Mouse (Mus musculus): ENCODE results near the gene Zfp579. TPM values are rescaled to one million over a fixed set of nuclear protein-coding genes. Genes with fewer than 3 reads are reported as not detected.

Gene Zfp579
- polyA plus RNA-seq, 1 experiment from 2014 or later: 10.5 TPM

DNA sequence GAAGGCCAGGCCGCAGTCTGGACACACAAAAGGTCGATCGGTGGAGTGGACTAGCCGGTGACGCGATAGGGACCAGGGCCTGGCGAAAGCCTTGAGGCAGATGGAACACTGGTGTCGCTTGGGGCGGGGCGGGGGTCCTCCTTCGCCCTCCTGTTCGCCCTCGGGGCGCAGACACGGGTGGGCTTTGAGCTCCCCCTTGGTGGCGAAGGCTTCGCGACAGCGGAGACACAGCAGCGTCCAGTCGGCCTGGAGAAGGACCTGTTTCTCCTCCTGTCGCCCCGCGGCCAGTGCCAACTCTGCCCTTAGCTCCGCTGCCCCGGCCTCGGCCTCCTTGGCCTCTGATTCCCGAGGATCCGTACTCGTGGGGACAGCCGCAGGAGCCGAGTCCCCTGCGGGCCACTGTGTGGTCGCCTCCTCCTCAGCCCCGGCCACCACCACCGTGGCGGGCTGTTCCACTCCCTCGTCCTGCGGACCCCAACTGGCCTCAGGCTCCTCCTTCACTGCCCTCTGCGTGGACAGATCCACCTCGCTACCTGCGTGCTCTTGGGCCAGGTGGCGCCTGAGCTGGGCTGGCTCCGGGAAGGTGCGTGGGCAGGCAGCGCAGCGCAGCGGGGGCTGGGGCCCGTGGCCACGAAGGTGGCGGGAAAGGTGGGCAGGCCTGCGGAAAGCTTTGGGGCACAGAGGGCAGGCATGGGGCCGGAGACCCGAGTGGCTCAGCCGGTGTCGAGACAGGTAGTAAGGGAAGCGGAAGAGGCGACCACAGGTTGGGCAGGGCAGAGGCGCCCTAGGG lies 1.8 kb downstream of the Zfp579 start:
- Histone ChIP-seq H3K4me2 (replicated peaks; ENCODE audit: low read depth) (no peak overlapping the region), H3K36me3 (ENCODE audit: control insufficient read depth, insufficient read depth) (peaks cover 16% of the 10 kb centered on the region; the same call in 1 of the 2 replicates), H3K9me3 (ENCODE audit: control insufficient read depth) (0 out of 2 replicates have a peak, but pooled peaks cover 3% of the 10 kb centered on the region), H3K27me3 (replicated peaks; ENCODE audit: control insufficient read depth, insufficient read depth, low read length) (no peaks in the 10 kb centered on the region), H3K9ac (ENCODE audit: low read depth, low read length) (no peak overlapping the region), H3K4me1 (replicated peaks; ENCODE audit: control insufficient read depth, insufficient read depth, low read length) (no peaks in the 10 kb centered on the region), H3K4me3 (ENCODE audit: low read depth, low read length) (no peak overlapping the region), H3K27ac (ENCODE audit: low read depth, low read length) (no peak overlapping the region)
- TF ChIP-seq CTCF (IDR thresholded peaks at IDR 0.05; ENCODE audit: low read depth): no peak
- 72% methylated on average over 59 of the region's 59 CpGs for WGBS
- ATAC-seq: no peak

DNA sequence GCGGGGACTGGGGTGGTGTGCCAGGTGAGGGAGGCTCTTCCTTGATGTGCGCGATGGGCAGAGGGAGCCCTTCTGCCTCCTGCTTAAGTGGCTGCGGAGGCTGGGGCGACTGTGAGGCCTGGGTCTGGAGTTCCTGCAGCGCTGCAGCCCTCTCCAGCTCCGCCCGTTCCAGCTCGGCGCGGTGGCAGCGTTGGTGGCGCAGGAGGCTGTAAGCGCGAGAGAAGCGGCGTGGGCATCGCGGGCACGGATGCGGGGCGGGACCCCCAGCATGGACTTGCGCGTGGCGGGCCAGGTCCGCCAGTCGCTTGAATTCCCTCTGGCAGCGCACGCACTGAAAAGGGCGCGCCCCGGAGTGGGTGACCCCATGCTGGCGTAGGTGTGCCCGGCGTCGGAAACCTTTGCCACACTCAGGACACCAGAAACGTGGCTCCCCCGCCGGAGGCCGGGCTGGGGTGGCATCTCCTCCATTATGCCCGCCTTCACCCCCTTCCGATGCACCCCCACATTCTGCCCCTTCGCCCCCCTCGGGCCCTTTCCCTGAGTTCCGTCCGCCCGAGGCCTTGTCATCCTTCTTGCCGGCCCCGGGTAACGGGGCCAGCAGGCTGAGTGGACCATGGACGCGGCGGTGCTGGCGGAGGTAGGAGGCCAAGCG lies 2.5 kb downstream of the Zfp579 start:
- 68% methylated on average over 54 of the region's 55 CpGs for WGBS
- Histone ChIP-seq H3K27ac (ENCODE audit: low read depth, low read length) (no peak overlapping the region), H3K4me3 (ENCODE audit: low read depth, low read length) (no peak overlapping the region), H3K36me3 (ENCODE audit: control insufficient read depth, insufficient read depth) (peaks cover 16% of the 10 kb centered on the region; the same call in 1 of the 2 replicates), H3K9ac (ENCODE audit: low read depth, low read length) (no peak overlapping the region), H3K27me3 (replicated peaks; ENCODE audit: control insufficient read depth, insufficient read depth, low read length) (no peaks in the 10 kb centered on the region), H3K4me2 (replicated peaks; ENCODE audit: low read depth) (no peak overlapping the region), H3K4me1 (replicated peaks; ENCODE audit: control insufficient read depth, insufficient read depth, low read length) (no peaks in the 10 kb centered on the region), H3K9me3 (ENCODE audit: control insufficient read depth) (0 out of 2 replicates have a peak, but pooled peaks cover 3% of the 10 kb centered on the region)
- TF ChIP-seq CTCF (IDR thresholded peaks at IDR 0.05; ENCODE audit: low read depth): no peak
- no peak for ATAC-seq

DNA sequence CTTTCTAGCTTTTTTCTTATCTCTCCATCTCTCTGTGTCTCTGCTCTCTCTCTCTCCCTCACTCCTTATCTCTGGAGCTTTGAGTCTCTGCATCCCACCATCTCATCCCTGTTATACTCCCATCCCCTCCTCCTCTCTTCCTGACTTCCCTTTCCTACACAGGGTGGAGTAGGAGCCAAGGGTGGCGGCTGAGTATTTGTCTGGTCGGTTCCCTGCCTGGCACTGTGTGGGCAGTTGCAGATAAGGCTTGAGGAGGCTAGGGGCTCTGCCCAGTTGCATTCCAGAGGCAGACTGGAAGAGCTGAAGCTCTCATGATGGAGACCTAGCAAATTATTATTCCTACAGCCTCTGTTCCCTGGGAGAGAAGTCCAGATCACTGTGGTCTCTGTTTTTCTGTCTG lies 7.7 kb downstream of the Zfp579 start:
- Histone ChIP-seq H3K9me3 (ENCODE audit: control insufficient read depth) (no peaks in the 10 kb centered on the region), H3K36me3 (ENCODE audit: control insufficient read depth, insufficient read depth) (peaks cover 11% of the 10 kb centered on the region; the same call in 1 of the 2 replicates), H3K9ac (ENCODE audit: low read depth, low read length) (no peak overlapping the region), H3K4me1 (replicated peaks; ENCODE audit: control insufficient read depth, insufficient read depth, low read length) (no peaks in the 10 kb centered on the region), H3K4me3 (ENCODE audit: low read depth, low read length) (no peak overlapping the region), H3K27ac (ENCODE audit: low read depth, low read length) (no peak overlapping the region), H3K4me2 (replicated peaks; ENCODE audit: low read depth) (no peak overlapping the region), H3K27me3 (replicated peaks; ENCODE audit: control insufficient read depth, insufficient read depth, low read length) (no peaks in the 10 kb centered on the region)
- no peak for TF ChIP-seq CTCF (IDR thresholded peaks at IDR 0.05; ENCODE audit: low read depth)
- 44% methylated on average over 2 of the region's 2 CpGs for WGBS
- no peak for ATAC-seq

DNA sequence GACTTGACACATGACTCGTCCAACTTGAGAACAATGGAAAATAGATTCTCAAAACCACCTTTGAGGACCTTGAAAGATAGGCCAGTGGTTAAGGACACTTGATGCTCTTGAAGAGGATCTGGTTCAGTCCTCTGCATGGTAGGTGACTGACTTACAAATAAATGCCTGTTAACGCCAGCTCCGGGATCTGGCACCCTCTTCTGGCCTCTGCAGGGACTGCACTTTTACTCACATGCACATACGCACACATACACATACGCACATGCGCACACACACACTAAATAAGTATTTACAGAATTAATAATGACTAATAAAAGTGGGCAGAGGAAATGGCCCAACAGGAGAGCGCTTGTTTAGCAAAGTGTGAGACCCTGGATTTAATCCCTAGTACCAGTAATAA lies 19.1 kb downstream of the Zfp579 start:
- no peak for ATAC-seq
- Histone ChIP-seq H3K27me3 (replicated peaks; ENCODE audit: control insufficient read depth, insufficient read depth, low read length) (no peaks in the 10 kb centered on the region), H3K36me3 (ENCODE audit: control insufficient read depth, insufficient read depth) (no peaks in the 10 kb centered on the region), H3K9ac (ENCODE audit: low read depth, low read length) (no peak overlapping the region), H3K4me3 (ENCODE audit: low read depth, low read length) (no peak overlapping the region), H3K9me3 (ENCODE audit: control insufficient read depth) (peaks cover 3% of the 10 kb centered on the region; the same call in 1 of the 2 replicates), H3K4me1 (replicated peaks; ENCODE audit: control insufficient read depth, insufficient read depth, low read length) (no peaks in the 10 kb centered on the region), H3K4me2 (replicated peaks; ENCODE audit: low read depth) (no peak overlapping the region), H3K27ac (ENCODE audit: low read depth, low read length) (no peak overlapping the region)
- TF ChIP-seq CTCF (IDR thresholded peaks at IDR 0.05; ENCODE audit: low read depth): peak; percentile 38
- WGBS: 91% methylated on average over 7 of the region's 7 CpGs

DNA sequence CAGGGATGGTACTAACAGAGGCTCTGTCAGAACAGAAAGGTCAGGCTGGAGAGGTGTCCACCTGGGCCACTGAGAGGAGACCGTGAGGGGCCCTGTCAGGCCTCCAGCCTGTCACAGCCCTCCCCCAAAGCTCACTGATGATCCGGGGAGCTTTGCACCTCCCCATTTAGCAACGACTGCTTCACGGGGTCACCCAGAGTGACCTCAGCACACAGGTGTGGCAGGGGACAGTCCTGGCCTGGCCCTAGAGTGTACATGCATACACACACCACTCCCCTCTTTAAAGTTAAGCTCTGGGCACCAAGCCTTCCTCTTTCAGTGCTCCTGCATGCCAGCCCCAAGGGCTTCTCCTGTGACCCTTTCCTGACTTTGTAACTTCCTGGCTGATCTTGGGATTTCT lies 20.5 kb downstream of the Zfp579 start:
- no peak for TF ChIP-seq CTCF (IDR thresholded peaks at IDR 0.05; ENCODE audit: low read depth)
- no peak overlapping the region for H3K9ac ChIP-seq (ENCODE audit: low read depth, low read length)
- peaks cover 3% of the 10 kb centered on the region; the same call in 1 of the 2 replicates for H3K9me3 ChIP-seq (ENCODE audit: control insufficient read depth)
- 51% methylated on average over 4 of the region's 4 CpGs for WGBS
- no peak overlapping the region for H3K4me3 ChIP-seq (ENCODE audit: low read depth, low read length)
- no peak overlapping the region for H3K27ac ChIP-seq (ENCODE audit: low read depth, low read length)
- no peak overlapping the region for H3K4me2 ChIP-seq (replicated peaks; ENCODE audit: low read depth)
- H3K36me3 ChIP-seq (ENCODE audit: control insufficient read depth, insufficient read depth): no peaks in the 10 kb centered on the region
- no peaks in the 10 kb centered on the region for H3K4me1 ChIP-seq (replicated peaks; ENCODE audit: control insufficient read depth, insufficient read depth, low read length)
- ATAC-seq: no peak
- H3K27me3 ChIP-seq (replicated peaks; ENCODE audit: control insufficient read depth, insufficient read depth, low read length): no peaks in the 10 kb centered on the region

DNA sequence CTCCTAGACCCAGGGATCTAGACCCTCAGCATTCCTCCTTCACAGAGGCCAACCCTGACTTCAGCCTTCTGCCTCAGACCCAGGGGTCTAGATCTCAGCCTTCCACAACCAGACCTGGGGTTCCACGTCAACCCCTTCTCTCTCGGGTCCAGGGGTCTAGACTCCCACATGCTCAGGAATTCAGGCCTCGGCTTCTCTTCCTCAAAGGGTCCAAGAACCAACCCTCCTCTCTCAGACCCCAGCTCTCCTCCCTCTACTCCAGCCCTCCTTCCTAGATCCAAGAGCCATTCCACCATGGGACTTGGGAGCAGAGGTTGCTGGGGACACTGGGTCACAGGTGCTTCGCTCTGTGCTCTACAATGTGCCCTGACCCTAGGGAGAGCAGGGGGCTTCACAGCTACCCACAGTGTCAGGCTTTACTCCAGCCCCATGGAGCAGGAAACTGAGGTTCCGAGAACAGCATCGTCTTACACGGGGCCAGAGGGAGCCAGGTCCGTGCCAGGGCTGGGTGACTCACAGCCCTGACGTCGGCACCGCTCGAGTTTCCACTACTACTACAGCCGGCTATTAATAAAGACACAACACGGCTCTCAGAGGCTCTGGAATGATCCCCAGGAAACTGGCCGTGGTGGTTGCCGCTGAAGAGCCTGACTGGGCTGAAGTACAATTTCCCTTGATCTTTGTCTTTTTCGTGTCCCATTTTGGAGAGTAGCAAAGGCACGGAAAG lies 23.5 kb downstream of the Zfp579 start:
- Histone ChIP-seq H3K4me1 (replicated peaks; ENCODE audit: control insufficient read depth, insufficient read depth, low read length) (no peaks in the 10 kb centered on the region), H3K4me2 (replicated peaks; ENCODE audit: low read depth) (no peak overlapping the region), H3K4me3 (ENCODE audit: low read depth, low read length) (no peak overlapping the region), H3K9me3 (ENCODE audit: control insufficient read depth) (peaks cover 3% of the 10 kb centered on the region; the same call in 1 of the 2 replicates), H3K27ac (ENCODE audit: low read depth, low read length) (no peak overlapping the region), H3K9ac (ENCODE audit: low read depth, low read length) (no peak overlapping the region), H3K27me3 (replicated peaks; ENCODE audit: control insufficient read depth, insufficient read depth, low read length) (no peaks in the 10 kb centered on the region), H3K36me3 (ENCODE audit: control insufficient read depth, insufficient read depth) (no peaks in the 10 kb centered on the region)
- TF ChIP-seq CTCF (IDR thresholded peaks at IDR 0.05; ENCODE audit: low read depth): no peak
- WGBS: 64% methylated on average over 18 of the region's 18 CpGs
- no peak for ATAC-seq
